Mouse (Mus musculus): ENCODE data around the gene Tgfb2.

GRCm38 (mm10) chr1:186748724-186749653 lies 43.2 kb upstream of the Tgfb2 start, which contains the start of gene Rrp15:
- no peak for TF ChIP-seq CTCF (IDR thresholded peaks at IDR 0.05; ENCODE audit: low read depth, low read length)
- TF ChIP-seq GATA1 (IDR thresholded peaks at IDR 0.05; ENCODE audit: borderline replicate concordance, low read length): no peak
- TF ChIP-seq TAL1 (conservative IDR thresholded peaks at IDR 0.05; ENCODE audit: low read depth, low read length): no peak
- TF ChIP-seq POLR2AphosphoS5 (IDR thresholded peaks at IDR 0.05; ENCODE audit: insufficient replicate concordance, low read depth, low read length): no peak
- TF ChIP-seq GATA2 (IDR thresholded peaks at IDR 0.05; ENCODE audit: borderline replicate concordance, low read depth, low read length): no peak
